Mouse (Mus musculus) yolk sac, embryonic 10.5 days (tissue): Measurements from ENCODE around the gene Ppcdc.

Experiments
- DNase-seq: peaks from one replicate; pipeline ENCODE4 v3.0.0-alpha.2; 2017; ENCODE audit warnings: low spot score

The Ppcdc gene

DNA sequence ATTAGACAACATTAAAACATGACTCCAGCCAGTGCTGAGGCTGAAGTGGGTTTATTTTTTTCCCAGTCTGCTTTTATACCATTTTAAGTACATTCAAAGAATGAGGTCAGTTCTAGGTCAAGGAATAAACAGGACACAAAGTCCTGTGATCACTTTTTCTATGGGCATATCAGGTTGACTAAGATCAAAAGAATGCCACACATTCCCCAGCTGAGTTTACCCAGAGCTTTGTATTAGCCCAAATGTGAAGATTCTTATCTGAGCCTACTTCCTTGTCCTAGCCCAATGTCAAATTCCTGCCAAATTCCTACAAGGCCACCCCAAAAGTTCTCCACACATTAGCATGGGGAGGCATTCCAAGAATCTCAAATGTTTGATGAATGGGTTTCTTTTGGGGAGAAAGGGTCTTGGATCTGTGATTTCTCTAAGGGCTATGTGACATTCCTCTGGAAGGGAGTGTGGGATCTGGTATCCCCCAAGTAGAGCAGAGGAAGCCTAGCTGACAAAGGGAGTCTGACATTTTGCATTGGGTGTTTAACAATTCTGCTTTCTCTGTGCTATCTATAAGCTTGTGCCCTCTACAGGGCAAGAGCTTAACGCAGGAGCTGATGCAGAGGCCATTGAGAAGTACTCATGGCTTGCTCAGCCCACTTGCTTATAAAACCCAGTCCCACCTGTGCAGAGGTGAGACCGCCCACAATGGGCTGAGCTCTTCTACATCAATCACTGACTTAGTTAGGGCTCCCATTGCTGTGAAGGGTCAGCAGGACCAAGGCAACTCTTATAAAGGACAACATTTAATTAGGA is 85.3 kb downstream of the Ppcdc start:
- peak; percentile 6 for DNase-seq

DNA sequence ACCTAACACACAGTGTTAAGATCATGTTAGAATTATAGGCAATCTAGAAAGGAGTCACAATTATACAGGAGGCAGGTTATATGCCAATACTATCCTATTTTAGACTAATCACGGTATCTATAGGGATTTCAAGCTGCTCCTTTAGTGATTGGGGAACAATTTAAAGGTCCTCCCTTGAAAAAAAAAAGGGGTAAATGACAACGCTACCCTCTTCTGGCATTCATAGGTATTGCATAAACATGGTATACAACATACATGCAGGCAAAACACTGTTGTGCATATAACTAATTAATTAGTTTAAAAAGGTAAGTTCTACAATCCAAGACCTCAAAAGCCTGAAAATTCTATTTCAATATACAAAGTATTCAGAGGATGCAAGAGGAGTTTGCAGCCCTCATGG is 88.6 kb downstream of the Ppcdc start:
- DNase-seq: no peak

DNA sequence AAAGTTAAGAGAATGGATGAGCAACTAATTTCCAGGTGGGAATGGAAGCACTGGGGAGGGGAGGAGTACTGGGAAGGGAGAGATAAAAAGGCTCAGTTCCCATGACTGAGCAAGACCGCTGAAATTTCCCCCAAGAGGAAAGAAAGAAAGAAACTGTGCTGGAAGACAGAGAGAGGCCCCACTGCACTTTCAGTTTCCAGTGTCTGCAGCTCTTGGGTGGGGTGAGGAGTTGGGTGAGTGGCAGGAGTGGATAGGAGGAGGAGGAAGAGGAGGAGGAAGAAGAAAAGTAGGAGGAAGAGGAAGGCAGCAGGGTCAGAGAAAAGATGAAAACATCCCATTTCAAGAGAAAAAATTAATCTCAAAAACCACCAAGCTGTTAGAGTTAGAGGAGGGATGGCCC is 94.0 kb downstream of the Ppcdc start:
- no peak for DNase-seq

DNA sequence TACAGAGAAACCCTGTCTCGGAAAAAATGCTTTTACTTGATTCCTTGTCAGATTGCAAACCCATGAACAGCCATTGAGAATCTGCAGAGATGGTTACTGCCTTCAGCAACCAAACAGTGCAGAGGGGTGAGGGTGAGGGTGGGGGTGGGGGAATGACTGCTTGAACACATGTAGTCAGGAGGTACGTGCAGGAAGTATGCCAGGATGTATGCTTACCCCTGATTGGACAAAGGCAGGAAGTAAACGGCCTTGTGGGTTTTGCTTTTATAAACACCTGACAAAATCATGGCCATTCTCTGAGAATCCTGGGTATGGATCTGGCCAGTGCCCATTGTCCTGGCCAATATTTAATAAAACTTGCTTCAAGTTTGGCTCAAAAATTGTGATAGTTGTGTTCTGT is 96.2 kb downstream of the Ppcdc start:
- DNase-seq: no peak

DNA sequence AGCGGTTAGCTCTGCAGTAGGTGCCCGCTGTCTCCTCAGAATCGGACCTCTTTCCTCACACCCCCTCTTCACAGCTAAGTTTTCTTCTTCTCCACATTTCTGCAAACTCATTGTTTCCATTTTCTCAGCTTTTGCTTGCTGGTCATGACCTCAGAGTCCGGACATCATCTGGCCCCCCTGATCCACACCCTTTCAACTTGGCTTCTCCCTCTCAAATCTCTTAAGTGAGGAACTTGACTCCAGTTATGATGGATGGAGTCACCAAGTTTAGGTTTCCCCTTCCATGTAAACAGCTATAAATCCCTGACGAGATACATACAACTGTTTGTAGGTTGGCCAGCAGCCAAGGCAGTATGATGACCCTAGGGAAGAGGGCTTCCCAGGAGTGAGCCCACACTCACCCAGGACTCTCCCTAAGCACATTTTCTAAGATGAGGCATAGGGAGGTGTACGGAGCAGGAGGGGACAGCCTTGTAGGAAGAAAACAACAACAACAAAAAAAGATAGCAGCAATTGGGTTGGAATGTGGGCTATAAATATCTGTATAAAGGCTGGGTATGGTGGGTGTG is 96.9 kb downstream of the Ppcdc start:
- DNase-seq: no peak

DNA sequence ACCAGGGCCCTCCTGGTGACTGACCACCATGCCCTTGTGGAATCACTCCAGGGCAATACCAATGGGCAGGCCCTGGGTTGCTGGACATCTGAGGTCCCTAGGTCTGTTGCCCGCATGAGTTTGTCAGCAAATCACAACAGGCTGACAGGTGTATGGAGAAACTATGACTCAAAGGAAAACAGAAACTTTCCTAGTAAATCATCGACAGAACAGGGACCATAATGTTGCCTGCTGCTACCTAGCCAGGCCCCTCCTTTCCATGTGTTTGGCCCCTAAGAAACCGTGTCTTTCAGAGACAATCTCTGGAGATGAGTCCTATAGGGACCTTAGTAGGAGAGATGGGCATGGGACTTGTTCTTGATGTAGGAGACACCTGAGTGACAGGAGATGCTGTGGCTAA is 97.7 kb downstream of the Ppcdc start:
- DNase-seq: no peak

DNA sequence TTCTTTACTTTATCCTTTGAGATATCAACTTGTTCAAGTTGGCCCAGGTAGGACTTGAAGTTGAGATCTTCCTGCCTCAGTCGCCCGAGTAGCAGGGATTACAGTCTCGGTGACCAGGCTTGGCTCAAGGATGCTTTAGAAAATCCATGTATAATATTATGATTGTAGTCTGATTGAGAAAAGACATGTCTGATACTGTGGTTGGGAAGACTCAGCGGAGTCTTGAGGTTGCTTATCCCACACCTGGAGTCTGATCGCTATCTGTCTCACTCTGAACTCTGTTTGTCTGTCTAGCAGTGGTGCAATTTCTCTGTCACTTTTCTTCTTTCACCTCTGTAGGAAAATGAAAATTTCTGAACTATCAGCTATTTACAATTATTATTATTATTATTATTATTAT is 99.6 kb downstream of the Ppcdc start:
- no peak for DNase-seq

DNA sequence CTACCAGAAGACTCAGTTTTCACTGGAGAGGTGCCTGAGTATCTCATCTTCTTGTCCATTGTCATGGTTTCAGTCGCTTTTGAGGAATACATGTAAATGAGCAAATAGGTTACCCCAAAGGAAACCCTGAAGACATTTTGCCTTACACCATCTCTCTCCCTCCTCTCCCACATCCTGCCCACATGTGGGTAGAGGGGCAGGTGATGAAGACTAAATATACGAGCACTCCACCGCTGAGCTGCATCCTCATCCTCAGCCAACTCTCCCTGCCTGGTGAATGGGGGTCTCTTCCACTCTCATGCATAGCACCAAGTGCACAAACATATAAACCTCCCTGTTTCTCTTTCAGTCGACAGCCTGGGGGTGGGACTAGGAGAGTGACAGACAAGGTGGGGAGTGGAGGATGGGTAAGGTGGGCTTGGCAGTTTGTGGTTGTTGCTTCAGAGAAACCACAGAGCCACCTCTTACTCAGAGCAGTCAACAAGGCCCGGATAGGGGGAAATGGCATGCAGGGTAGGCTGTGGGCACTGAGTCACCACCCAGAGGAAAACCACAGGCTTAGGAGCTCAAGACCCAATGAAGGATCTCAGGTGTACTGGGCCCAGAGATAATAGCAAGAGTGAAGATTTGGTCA is 100.2 kb downstream of the Ppcdc start:
- no peak for DNase-seq

DNA sequence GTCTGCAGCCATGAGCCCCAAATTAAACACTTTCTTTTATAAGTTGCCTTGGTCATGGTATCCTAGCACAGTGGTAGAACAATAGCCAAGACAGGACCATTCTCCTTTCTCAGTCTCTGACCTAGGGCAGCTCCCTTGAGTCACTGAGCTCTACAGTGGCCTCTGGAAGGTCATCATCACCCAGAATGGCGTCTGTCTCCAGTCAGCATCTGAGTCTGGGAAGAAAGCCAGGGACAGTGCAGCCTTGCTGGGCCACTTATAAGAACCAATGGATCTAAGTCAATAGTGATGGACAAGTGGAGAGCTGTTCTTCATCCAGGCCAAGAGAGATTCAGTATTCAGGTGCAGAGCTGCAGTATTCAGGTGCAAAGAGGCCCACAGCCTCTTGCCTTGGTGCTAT is 101.2 kb downstream of the Ppcdc start:
- DNase-seq: no peak
